Mouse (Mus musculus) ovary, postnatal 36 days (tissue): ENCODE measurements around the gene Fndc3b.

Experiments used
- DNase-seq: peaks from one replicate; pipeline ENCODE4 v3.0.0; 2022; ENCODE audit warnings: low spot score, mixed read lengths

The Fndc3b gene

DNA sequence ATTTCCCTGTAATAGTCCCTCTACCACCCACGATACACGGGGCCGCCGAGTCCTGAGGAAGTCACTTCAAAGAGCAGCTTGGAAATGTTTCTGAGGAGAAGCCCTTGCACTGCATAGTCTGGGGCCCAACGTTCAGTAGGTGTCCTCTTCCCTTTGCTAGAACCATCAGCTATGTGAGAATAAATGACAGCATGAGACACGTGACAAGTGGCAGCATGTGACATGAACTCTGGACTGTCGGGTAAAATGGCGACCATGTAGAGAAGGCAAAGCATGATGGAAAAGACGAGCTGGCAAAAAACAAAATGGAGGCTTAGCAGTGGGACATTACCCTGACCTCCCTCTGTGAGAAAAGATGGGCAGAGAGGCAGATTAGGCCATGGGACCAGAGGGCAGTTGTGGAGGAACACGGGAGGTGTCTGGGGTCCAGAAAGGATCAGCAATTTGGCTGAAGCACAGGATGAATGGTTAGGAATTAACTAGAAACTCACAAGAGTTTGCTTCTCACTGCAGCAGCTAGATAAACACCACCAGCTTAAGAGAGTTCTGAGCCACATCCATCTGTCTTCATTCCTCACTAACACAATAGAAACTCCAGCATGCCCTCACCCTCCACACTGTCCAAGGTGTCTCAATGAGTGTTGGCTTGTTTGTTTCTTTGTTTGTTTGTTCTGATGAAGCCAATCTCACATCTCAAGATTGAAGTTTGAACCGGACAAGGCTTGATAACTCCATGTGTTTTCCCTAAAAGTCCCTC is 118.2 kb downstream of the Fndc3b start:
- DNase-seq = no peak

DNA sequence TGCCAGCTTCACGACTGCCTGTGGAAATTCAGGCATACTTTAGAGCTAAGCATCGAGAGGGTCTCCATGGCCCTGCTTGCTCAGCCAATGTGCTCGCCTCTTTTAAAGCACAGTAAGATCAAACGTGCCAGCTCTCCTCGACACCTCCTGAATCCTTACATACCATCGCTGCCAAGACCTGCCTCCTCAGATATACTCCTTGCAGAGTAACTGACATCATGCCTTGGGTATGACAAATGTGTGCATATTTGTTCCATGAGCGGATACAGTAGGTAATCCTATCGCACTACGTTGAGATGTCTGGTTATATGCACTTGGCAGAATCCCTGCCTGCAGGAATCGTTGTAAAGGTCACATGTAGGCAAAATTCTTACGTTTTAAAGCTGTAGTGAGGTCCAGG is 120.3 kb downstream of the Fndc3b start:
- no peak for DNase-seq

DNA sequence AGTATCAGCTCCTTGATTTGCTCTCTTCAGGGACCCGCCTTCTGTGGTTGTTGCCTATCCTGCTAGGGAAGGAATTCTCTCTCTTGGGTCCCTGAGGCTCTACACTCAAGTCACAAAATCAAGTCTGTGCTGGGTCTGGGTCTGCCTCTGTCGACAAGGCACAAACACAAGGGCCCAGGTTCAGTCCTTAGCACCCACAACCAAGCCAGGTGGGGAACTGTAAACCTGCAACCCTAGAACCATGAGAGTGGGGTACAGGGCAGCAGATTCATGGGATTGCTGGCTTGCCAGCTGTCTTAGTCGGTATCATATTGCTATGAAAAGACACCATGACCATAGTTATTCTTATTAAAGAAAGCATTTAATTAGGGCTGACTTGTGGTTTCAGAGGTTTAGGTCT is 121.8 kb downstream of the Fndc3b start:
- no peak for DNase-seq

DNA sequence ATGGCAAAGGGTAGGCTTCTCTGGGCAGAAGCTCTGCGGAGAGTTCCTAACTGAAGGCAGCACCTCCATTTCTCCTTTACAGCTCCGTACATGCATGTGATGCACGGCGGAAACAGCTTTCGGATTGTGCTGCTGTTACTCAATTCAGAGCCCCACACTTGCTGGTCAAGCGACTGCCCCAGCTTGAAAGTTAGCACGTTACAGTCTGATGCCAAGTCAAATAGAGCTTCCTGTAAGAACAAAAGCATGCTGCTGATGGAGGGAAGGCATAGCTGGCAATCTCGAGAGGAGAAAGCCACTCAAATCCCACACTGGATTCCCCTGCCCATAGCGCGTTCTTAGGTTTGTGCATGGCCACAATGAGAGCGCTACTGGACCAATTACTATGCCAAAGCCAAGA is 122.5 kb downstream of the Fndc3b start:
- no peak for DNase-seq

DNA sequence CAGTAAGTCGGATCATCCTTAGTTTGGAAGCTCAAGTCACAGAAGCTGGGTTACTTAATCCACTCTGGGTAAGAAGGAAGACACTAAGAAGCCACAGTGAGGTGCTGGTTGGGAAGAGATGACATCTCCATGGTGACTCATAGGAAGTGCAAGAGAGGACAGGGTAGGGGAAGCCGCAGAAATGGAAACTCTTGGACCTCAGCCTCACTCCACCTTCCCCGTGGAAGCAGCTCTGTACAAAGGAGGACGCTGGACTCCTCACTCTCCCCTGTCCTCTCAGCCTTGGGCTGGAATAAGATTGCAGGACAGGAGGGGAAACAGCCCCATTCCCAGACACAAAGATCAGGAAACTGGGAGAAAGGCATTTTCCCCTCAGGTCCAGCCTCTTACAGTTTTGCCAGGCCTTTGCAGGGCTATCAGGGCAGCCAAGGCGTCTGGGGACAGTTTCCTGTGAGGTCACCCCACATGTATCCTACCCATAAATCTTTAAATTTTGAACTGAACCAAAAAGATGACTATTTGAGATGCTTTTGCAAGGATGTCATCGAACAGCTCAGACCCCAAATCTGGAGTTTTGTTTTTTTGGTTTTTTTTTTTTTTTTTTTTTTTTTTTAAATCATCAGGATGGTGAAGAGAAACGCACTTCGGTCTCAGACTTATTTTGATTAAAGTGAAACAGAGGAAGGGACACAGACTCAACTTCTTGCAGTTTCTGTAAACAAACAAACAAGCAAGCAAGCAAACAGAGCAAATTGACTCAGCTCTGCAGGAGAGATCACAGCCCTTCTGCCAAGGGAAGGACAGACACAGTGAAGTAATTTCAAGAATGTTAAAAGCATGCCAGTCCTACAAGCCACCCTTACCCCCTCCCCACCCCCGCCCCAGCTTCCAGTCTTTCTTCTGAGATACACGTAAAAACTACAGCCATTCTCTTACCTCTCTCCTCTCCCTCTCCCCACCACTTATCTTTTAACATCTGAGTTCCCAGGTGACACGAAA is 126.2 kb downstream of the Fndc3b start:
- DNase-seq = no peak

DNA sequence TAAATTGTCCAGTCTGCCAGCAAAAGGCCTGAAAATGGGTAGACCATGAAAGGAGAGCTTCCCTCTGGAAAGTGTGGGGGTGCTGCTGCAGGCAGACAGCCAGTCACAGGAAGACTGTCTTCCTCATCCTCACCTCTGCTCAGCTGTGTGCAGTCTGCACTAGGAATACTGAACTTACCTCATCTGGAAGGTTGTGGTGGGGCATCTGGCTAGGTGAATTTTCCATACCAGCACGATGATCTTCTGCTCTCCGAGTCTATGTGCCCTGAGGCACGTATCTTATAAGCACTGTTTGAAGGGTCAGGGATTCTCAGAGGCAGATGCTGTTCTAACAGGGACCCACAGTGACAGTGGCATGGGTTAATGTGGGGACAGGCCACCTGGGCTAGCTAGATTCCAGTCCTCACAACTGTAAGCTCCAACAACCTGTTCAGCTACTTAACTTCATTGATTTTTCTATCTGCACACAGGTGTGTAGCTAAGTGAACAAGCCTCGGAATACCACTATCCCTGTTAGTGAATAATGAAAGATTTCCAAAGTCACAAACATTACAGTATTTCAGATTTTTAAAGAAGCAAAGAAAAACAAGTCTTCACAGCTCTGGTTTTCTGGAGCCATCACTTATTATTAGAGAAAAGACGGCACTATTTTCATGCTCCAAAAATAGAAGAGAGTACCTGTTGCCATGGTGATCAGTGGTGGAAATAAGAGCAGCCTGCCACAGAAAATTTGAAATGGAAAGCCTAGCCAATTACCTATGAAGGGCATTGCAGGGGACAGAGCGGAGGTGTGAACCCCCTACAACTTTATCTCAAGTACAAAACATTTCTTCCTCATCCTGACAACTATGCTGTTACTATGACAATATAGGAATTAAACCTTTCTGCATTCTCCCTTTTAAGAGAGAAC is 128.9 kb downstream of the Fndc3b start:
- DNase-seq = no peak

DNA sequence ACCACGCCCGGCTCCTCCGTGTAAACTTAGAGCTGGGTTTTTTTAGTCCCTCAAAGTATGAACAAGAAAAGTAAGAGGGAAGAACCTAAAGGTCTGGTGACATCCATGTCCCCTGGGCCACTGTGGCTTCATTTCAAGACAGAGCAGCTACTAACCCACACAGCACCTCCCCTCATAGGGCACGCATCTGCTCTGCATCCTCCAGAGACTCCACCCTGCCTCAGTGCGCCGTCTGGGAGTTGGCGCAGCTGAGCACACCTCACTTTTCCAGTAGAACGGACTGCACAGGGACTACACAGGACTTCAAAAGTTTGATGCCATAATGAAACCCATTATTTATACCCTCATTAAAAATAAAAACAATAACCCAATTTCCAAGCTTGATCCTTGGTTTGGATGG is 130.2 kb downstream of the Fndc3b start:
- no peak for DNase-seq

DNA sequence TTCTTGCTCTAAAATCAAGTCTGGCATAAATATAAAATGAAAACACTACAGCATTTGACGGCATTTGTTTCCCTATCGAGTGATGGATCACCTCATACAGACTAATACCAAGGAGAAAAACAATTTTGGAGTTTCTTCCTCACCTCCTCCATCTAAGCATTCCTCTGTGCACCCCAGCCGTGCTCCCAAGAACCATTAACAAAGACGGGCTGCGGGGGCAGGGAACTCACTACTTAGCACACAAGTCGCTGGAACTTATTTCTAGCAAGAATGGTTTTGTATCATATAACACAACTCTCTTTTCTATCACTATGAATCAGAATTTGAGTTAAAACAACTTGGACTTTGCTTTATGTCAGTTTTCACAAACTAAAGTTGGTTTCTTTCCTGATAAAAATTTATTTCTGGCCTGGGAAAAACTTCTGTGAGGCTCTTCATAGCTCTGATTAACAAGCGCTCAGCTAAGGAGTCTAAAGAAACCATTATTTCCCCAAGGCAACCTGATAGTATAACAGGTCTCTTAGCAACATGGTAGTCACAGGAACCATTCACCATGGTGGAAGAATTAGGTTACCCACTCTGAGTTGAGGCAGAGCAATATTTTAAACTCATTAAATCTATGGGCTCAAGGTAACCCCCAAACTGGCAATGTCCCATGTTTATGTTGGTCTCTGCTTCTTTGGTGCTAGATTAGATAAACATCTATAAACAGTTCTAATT is 131.1 kb downstream of the Fndc3b start:
- DNase-seq = no peak

DNA sequence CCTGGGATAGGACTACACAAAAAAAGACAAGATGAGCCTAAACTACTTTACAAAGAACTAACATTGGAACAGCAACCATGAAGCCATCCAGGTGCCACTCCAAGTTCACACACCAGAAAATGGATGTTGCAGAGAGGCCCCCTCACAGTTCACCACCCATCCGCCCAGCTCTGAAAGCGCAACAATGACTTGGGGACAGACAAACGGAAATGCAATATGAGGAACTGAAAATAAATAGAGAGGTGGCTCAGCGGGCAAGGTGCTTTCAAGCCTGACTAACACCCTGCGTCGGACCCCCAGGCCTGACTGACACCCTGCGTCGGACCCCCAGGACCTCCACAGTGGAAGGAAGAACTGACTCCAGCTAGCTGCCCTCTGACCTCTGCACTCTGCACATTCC is 131.9 kb downstream of the Fndc3b start:
- DNase-seq = no peak

DNA sequence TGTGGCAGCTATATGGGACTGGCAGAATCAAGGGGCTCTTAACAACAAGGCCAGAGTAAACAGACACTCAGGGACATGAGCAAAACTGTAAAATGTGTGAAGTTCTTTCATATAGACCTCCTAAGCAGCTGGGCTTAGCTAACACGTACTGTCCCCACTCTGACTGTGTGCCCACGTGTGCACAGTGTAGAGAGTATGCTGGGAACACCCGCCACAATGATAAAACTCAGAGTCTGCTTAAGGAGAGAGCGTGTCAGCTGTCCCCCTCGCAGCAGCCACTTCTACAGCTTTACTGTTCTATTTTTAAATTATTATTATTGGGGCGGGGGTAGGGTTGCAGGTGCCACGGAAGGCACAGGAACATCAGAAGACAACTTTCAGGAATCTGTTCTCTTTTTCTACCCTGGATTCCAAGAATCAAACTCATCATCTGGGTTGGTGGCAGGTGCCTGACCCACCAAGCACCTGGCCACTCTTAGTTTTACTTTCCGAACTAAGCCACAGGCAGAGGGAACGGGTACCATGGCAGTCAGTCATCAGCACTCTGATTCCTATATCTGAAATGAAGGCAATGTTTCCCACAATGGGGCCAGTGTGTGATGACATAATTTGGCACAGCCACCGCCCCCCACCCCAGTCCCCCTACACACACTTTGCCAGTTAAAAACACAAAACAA is 133.6 kb downstream of the Fndc3b start:
- no peak for DNase-seq

DNA sequence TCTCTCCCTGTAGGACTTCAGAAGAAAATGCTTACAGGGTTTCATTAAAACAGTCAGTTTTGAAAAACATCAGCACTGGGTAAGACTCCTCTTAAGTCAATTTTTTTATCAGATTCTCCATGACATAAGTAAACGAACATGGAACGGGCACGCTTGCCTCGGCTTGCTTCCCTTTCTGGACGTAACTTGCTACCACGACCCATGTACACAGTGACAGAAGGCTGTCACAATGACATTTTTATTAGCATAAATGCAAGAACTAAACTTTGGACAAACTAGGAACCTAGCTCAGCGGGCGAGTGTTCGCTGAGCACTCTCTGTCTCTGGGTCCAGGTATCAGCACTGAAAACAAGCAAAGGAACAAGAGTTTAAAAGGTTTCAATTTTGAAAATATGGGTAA is 136.9 kb downstream of the Fndc3b start:
- no peak for DNase-seq

DNA sequence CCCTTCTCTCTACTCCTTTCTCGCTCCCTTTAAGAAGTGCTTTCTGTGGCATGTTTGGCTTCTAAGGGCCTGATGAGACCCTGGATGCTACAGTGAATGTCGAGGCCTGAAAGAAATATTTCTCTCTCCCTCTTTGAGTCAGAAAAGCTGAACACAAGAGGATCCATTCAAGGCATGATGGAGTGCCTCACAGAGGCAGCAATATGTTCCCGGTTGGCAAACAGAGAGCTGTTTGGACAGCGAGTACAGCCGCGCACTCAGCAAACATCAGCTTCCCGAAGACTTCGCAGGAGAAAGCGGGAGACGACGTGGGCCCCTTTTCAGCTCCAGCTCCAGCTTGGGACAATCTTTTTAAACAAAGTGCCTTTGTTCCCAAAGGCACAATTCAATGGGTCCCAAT is 137.6 kb downstream of the Fndc3b start:
- DNase-seq = no peak

DNA sequence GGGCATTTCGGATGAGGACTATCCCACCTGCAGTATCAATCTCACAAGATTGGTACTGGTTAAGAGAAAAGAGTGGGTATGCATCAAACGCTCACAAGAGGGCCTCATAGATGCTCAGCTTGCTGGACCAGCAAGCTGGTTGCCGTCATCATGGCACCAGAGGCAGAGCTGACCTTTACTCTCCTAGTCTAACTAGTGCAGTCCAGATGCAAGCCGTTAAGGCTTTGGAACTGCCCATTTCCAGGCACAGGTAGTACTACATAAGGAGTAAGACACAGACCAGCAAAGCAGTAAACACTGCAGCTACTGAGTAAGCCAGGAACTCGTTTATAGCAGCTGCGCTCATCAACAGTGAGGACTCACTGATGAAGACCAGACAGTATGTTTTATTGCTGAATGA is 138.8 kb downstream of the Fndc3b start:
- no peak for DNase-seq

DNA sequence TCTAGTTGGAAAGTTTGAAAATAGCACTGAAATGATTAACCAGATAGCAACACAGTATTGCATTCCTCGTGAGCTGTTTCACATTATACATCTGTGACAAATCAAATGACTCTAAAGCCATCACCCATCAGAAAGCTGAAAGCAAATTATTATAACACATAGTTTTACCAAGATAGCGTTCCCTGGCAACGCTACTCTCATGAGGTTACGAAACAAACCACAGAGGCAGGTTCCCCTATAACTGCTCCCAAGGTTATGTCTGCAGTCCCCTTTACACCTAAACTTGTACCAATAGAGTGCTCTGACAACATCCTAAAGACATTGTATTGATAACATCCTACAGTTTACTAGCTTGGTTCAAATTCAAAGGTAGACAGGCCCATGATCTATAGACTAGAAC is 145.8 kb downstream of the Fndc3b start:
- DNase-seq = no peak

DNA sequence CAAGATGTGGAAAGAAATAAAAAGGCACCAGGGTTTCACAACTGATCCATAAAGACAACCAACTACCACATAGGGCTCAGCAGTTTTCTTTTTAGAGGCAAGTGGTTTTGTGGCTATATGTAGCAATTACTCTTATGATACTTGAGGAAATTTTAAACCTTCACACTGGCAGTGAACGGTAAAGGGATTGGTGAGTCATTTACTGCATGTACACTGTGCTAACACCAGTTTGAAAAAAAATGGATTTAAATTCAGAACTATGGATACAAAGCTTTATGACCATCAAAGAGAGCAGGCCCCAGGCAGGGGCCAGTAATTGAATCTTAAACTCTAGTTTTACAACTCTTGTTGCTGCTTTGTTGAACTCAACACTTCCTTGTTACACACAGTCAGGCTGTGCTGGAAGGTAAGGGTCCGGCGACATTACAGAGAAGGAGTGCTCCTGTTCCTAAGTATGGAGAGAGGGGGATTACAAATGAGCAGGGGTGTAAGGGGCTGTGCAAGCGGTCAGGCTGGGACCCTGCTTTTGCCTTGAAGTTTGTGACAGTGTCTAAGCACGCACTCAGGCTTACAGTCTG is 148.0 kb downstream of the Fndc3b start:
- no peak for DNase-seq

DNA sequence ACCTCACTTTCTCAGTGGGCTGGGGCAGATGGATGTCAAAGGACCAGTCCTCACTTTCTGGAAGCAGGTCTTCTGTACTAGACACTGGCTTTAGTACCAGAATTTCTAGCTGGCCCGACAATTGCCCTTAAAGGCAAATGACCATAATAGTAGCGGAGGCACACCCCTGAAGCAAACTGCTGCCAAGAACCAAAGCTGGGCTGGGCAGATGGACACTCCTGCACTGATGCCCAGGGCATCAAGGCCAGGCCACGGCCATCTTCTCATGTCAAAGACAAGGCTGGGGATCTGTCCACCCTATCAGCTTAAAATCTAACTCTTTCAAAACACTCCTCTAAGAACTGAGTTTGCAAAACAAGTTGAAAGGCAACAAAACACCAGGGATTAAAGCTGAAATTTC is 148.6 kb downstream of the Fndc3b start:
- no peak for DNase-seq

DNA sequence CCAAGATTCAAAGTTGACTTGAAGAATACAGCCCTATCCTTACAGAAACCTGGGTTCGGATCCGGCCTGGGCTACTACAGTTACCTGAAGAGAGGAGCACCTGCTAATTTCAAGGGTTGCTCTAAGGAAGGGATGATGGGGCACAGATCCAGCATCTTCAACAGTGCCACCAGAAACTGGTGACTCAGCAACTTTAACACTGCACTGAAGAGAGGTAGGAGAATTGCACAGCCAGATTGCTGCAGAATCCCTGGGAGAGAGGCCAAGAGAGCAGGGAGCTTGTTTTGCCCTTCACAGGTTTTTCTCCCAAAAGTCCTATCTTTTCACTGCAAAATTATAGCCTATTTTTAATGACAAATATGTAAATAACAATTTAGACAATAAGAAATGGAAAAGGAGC is 149.2 kb downstream of the Fndc3b start:
- no peak for DNase-seq

DNA sequence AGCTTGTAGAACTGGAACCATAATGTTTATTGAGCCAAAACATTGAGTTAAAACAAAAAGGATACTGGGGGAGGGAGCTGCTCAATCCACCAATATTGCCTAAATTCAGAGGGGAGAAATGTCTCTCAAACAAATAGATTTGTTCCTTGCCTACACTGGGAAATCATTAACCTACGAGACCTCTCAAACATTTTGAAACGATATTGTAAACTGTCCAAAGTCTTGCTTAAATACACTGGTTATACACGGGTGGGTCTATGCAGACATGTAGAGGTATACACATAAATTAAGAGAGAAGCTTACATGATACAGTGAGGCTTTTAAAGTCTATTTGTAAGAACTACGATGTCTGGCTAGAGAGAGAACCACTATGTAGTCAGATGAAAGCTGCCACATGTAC is 151.8 kb downstream of the Fndc3b start:
- DNase-seq = no peak

DNA sequence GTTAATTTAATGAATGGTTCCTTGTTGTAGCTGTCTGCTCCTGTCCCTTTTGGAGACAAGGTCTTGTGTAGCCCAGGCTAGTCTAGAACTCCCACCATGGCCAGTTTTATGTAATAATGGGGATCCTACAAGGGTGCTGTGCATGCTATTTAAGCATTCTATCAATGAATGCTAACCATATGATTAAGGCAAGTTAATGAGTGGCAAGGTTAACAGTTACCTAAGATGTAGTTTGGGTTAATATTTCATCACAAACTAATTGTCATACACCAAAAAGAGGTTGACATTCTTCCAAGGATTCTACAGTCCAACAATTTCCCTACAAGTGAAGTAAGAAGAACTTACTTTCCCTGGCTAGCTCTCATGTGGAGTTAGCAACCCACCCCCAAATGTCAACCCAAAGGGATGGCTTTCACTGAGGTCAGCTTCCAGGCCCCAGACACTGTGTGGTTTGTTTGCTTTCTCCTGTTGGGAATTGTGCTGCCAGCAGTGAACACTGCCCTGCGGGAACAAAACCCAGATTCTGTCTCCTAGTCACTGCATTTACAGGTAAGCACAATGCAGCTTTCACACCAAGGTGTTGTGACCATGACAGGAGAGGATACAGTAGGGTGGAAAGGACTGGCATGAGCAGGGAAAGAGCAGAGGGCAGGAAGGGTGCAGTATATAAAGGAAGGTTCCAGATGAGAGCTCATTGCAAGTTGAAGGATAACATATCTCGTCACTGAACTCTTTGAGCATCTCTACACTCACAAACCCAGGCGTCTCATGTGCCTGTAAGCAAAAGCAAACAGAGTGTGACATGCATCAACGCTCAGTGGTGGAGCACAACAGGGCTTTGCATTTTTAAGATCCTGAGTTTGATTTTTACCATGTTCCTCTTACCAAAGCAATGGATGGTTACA is 153.8 kb downstream of the Fndc3b start:
- no peak for DNase-seq
